Mouse (Mus musculus) forebrain, embryonic 14.5 days (tissue): ENCODE results near the gene Fcho1. TPM values are rescaled to one million over a fixed set of nuclear protein-coding genes. Genes with fewer than 3 reads are reported as not detected.
"Not testable (repeated sequence)": the region's sequence is repeated elsewhere in the genome, so short reads cannot be mapped to it uniquely, and the experiment has no call there.

ENCODE experiments used
- ATAC-seq: fragments of 200-750 bp; cut with Nextera tagmentation; 2 replicates; pipeline ENCODE4 v1.8.0; 2017; ENCODE audit warnings: mild to moderate bottlenecking, moderate library complexity
- DNase-seq: peaks from one replicate; pipeline ENCODE4 v3.0.0-alpha.2; 2015; ENCODE audit warnings: low spot score
- H3K27ac ChIP-seq: fragments of 300-500 bp; sonication (generic); 2 replicates; pipeline ENCODE4 v1.5.1; 2014; ENCODE audit warnings: low read depth, mild to moderate bottlenecking, control low read depth, low read length, moderate library complexity
- H3K27me3 ChIP-seq: fragments of 300-500 bp; sonication (generic); replicated peaks from 2 replicates; pipeline ENCODE4 v1.6.1; 2014; ENCODE audit warnings: low read length, control low read depth, mixed read lengths; ENCODE audit not compliant: control insufficient read depth, insufficient read depth
- H3K36me3 ChIP-seq: fragments of 300-500 bp; sonication (generic); 2 replicates; pipeline ENCODE4 v1.6.1; 2014; ENCODE audit warnings: low read length, control low read depth; ENCODE audit not compliant: control insufficient read depth, insufficient read depth
- H3K4me1 ChIP-seq: fragments of 300-500 bp; sonication (generic); 2 replicates; pipeline ENCODE4 v1.6.1; 2014; ENCODE audit warnings: antibody characterized with exemption, low read length, control low read depth; ENCODE audit not compliant: control insufficient read depth, insufficient read depth
- H3K4me2 ChIP-seq: fragments of 300-500 bp; sonication (generic); 2 replicates; pipeline ENCODE4 v1.6.1; 2014; ENCODE audit warnings: mild to moderate bottlenecking, control low read depth, low read length
- H3K4me3 ChIP-seq: fragments of 300-500 bp; sonication (generic); 2 replicates; pipeline ENCODE4 v1.5.1; 2014; ENCODE audit warnings: low read depth, low read length, control low read depth
- H3K9ac ChIP-seq: fragments of 300-500 bp; sonication (generic); 2 replicates; pipeline ENCODE4 v1.6.1; 2014; ENCODE audit warnings: mild to moderate bottlenecking, low read length, control low read depth, moderate library complexity
- H3K9me3 ChIP-seq: fragments of 300-500 bp; sonication (generic); replicated peaks from 2 replicates; pipeline ENCODE4 v1.6.1; 2016; ENCODE audit warnings: low read length, control low read depth, mixed read lengths; ENCODE audit not compliant: control insufficient read depth
- WGBS: fragments of 180-500 bp; shearing (Covaris S2); extraction: QIAGEN DNeasy Blood & Tissue Kit; methylation state at CpG from one replicate; pipeline ENCODE4 v1.1.7; 2014; 5-methylcytosine and 5-hydroxymethylcytosine counted together
- polyA plus RNA-seq: library from polyadenylated mRNA; unstranded; fragments of >200 nt; fragmentation: Nextera tagmentation; extraction: Ambion mirVana; gene quantifications from 2 replicates; pipeline ENCODE4 v1.2.1, GENCODE M21; 2014

The Fcho1 gene
- polyA plus RNA-seq, result 38.6 and 47.4 TPM in 2 replicates

DNA sequence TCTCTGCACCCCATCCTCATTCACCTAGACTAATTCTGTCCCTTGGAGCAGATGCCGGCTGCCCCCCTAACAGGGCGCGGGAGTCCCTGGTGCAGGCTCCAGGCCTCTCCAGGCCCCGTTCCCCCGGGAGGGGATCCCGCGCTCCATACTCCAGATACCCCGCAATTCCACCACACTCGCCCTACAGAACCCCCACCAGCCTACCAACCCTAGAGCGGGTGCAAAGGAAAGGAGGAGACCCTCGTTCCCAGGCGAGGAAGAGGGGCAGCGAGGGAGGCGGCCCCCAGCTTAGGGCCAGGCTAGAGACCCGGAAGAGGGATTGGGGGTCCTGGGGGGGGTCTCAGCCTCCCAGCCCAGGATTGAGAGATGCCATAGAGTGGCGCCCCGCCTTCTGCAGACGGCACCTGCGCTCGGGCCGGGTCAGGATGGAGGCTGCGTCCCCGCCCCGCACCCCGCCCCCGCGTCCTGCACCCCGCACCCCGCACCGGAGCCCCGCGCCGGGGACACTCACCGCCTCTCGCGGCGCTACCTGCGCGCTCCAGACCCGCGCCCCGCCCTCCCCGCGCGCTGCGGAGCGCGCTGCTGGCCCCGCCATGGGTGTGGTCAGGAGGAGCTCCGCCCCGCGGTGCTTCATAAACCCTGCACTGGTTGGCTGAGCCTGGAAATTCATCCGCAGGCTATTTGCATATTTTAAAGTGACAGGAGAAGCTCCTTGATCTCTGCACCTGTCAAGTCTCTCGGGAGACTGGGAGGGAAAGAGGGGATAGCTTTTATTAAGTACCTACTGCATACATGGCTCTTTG, at the start of gene Fcho1:
TSS of gene Fcho1 (minus strand) at position 595 of the 803 bp plus-strand sequence.
- Histone ChIP-seq H3K36me3 (no peaks in the 10 kb centered on the region), H3K27me3 (no peaks in the 10 kb centered on the region), H3K4me1 (peaks cover 20% of the 10 kb centered on the region), H3K4me2 (peak within 1 kb of the TSS; percentile 84), H3K27ac (peak within 1 kb of the TSS; percentile 33; the same call in 1 of the 2 replicates), H3K9ac (peak within 1 kb of the TSS; percentile 84), H3K9me3 (no peaks in the 10 kb centered on the region), H3K4me3 (peak within 1 kb of the TSS; percentile 67)
- ATAC-seq (peak; percentile 89), DNase-seq (peak; percentile 97)
- WGBS, result 1% methylated on average over 42 of the region's 54 CpGs

DNA sequence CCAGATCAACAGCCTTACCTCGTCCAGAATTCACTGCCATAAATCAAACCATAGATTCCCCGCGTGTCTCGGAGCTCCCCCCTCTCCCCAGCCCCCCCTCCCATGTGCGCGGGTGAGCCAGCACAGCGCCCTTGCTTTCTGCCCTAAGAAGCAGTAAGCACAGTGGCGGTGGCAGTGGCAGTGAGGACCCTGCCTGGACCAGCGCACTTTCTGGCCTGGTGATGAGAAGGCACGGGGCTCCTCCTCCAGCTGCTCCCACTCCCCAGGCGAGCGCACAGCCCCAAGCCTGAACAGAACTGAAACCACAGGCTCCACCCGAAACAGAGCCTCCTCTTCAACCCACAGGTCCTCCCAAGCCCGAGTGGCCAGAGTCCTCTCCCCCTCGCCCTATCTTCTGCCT, 45.8 kb upstream of the Fcho1 start:
- H3K27me3 ChIP-seq, result no peaks in the 10 kb centered on the region
- H3K27ac ChIP-seq, result no peak overlapping the region
- H3K9ac ChIP-seq, result no peak overlapping the region
- H3K4me3 ChIP-seq, result no peak overlapping the region
- WGBS, result 95% methylated on average over 15 of the region's 15 CpGs
- no peaks in the 10 kb centered on the region for H3K9me3 ChIP-seq
- no peak for ATAC-seq
- H3K4me1 ChIP-seq, result no peaks in the 10 kb centered on the region
- H3K4me2 ChIP-seq, result no peak overlapping the region
- DNase-seq, result no peak
- no peaks in the 10 kb centered on the region for H3K36me3 ChIP-seq

DNA sequence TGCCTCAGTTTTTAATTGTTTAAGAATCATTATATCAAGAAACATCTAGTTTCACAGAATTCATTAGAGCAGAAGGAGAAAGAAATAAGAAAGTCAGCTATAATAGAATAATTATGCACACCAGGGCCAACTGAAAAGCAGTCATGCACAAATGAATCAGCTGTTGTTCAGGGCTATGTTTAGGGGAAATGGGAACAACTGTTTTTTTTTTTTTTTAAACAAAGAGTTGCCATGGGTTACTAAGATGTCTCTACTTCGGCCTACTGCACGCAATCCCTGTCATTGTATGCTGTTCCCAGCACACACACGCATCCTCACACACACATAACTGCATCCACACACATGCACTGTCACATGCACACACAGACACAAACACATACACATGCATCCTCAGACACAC, 33.3 kb upstream of the Fcho1 start:
- no peak overlapping the region for H3K4me2 ChIP-seq
- no peak overlapping the region for H3K27ac ChIP-seq
- ATAC-seq, result peak; percentile 29; the same call in 1 of the 2 replicates
- DNase-seq, result peak; percentile 13
- no peaks in the 10 kb centered on the region for H3K36me3 ChIP-seq
- peaks cover 3% of the 10 kb centered on the region; the same call in 1 of the 2 replicates for H3K4me1 ChIP-seq
- no peaks in the 10 kb centered on the region for H3K27me3 ChIP-seq
- H3K9me3 ChIP-seq, result no peaks in the 10 kb centered on the region
- no peak overlapping the region for H3K9ac ChIP-seq
- no peak overlapping the region for H3K4me3 ChIP-seq
- WGBS, result 14% methylated on average over 3 of the region's 3 CpGs

DNA sequence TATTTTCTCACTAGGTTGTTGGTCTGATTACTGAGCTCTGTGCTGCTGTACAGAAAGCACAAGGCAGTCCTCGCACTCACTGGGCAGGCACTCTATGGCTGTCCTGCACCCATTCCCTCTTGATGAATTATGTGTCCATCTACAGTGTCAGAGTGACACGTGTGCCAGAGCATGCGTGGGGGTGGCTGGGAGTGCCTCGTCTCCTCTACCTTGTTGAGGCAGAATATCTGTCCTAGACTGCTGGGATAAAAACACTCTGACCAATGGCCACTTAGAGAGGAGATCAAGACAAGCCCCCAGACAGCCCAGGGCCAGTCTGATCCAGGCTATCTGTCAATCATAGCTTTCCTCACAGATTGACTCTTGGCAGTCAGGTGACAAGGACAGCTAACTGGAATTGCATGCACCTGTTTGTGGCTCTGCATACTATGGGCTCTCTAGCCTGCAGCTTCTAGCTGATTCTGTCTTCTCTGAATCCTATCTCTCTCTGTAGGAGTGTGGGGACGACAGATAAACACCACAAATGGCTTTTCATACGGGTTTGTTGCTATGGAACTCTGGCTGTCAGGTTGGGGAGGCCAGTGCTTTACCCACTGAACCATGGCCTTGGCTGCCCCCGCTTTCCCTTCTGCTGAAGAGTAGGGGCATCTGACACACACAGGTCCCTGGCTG, 27.5 kb upstream of the Fcho1 start:
- H3K4me2 ChIP-seq, H3K9me3 ChIP-seq, ATAC-seq, DNase-seq, H3K36me3 ChIP-seq, H3K4me3 ChIP-seq, H3K4me1 ChIP-seq, H3K27me3 ChIP-seq, H3K9ac ChIP-seq, H3K27ac ChIP-seq: not testable (repeated sequence)
- 75% methylated on average over 7 of the region's 7 CpGs for WGBS

DNA sequence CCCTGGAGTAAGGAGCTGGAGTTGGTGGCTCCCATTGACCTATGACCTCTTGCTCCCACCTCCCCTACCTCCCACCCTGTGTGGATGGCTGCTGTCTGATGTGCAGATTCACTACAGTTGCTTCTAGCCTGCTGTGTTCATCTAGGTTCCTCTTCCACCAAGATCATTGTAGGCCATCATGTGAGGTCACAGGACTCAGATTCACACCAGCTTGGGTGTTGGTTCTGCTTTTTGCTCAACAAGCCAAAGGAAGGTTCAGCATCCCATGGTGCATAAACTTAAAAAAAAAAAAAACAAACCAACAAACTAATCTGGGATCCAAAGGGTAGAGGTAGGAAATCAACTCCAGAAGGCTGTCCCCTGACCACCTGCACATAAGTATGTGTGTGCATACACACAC, 26.7 kb upstream of the Fcho1 start:
- H3K4me1 ChIP-seq, H3K9me3 ChIP-seq, H3K4me3 ChIP-seq, H3K4me2 ChIP-seq, DNase-seq, H3K27me3 ChIP-seq, H3K27ac ChIP-seq, H3K36me3 ChIP-seq, ATAC-seq, H3K9ac ChIP-seq: not testable (repeated sequence)

DNA sequence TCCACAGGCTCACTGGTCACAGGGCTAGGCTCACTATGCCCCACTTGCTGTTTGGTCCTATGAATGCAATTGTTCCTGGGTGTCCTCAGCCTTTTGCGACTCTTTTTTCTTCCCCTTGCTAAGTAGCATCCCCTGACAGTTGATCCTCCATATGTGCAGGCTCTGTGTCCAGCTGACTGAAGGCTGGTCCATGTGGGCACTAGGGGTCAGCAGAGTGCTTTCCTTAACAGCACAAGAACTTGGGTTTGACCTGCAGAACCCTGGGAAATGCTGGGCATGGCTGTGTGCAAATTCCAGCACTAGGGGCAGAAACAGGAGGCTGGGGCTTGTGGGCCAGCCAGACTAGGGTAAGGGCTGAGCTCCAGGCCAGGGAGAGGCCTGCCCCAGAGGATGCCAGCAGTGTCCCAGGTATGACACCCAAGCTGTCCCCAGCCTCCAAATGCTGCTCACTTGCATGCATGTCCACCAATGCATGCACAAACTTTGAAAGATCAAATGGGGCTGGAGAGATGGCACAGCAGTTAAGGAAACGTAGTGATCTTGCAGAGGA, 25.9 kb upstream of the Fcho1 start:
- not testable (repeated sequence) for H3K9me3 ChIP-seq, H3K36me3 ChIP-seq, H3K4me3 ChIP-seq, H3K4me1 ChIP-seq, H3K4me2 ChIP-seq, H3K9ac ChIP-seq, H3K27me3 ChIP-seq, H3K27ac ChIP-seq, ATAC-seq
- peak; percentile 23 for DNase-seq
- WGBS, result 68% methylated on average over 2 of the region's 2 CpGs

DNA sequence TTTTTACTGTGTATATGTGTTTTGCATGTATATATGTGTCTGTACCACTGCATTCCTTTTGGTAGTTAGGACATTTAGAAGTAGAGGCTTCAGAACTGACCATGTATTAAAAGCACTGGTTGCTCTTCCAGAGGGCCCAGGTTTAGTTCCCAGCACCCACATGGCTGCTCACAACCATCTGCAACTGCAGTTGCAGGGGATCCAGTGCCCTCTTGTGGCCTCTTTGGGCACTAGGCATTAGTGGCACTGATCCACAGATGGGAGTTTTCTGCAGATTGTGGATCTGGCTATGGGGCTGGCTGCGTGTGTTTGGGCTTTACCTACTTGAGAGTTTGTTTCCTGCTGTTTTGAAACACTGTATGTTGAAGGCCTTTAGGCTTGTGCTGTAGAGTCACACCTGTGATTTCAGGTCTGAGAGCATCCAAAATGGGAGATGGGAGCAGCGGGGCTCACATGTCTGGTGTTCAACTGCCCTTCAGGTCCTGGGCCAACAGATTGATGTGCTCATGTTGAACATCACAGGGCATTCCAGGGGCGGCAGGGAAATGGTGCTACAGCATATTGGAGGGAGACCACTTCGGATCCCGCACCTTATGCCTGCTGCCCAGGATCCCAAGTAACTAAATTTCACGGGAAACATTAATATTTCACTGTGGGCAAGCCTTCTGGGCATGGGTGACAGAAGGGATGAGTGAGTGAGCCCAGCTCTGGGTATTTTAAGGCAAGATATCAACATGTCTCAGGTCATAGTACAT, 24.0 kb upstream of the Fcho1 start:
- not testable (repeated sequence) for H3K27ac ChIP-seq, H3K36me3 ChIP-seq, ATAC-seq, H3K27me3 ChIP-seq, H3K9me3 ChIP-seq, DNase-seq, H3K9ac ChIP-seq, H3K4me2 ChIP-seq, H3K4me3 ChIP-seq, H3K4me1 ChIP-seq
- 91% methylated on average over 6 of the region's 6 CpGs for WGBS

DNA sequence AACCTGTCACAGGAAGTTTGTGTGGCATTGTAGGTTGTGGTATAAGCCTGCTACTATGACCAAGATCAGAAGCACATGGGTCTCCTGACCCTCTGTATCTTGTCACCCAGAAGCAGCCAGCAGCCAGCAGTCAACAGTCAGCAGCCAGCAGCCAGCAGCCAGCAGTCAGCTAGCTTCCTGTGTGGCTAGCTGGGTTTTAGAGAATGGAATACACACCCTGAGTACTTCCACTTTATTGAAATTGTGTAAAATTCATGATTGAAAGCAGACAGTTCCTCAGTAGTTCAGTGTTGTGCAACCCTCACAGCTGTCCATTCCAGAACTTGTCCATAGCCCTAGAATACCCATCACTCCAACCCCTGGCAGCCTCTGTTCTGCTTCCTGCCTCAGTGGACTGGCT, 21.6 kb upstream of the Fcho1 start:
- not testable (repeated sequence) for ATAC-seq, H3K27me3 ChIP-seq, DNase-seq, H3K9me3 ChIP-seq, H3K4me2 ChIP-seq, H3K4me1 ChIP-seq, H3K4me3 ChIP-seq, H3K9ac ChIP-seq, H3K36me3 ChIP-seq, H3K27ac ChIP-seq
